Mouse (Mus musculus) bone marrow, adult 2 months (tissue): Measurements from ENCODE around the gene Arhgef40. TPM values are rescaled to one million over a fixed set of nuclear protein-coding genes. Genes with fewer than 3 reads are reported as not detected.

ENCODE experiments used
- H3K27ac ChIP-seq: fragments of 200-500 bp; 2 replicates; pipeline ENCODE4 v1.5.1; 2012; ENCODE audit warnings: low read depth, mild to moderate bottlenecking, control low read depth, inconsistent platforms, low read length; ENCODE audit not compliant: control insufficient read depth, poor library complexity, insufficient read depth
- H3K4me1 ChIP-seq: fragments of 200-500 bp; 2 replicates; pipeline ENCODE4 v1.6.1; 2011; ENCODE audit warnings: low read length; ENCODE audit not compliant: control insufficient read depth, insufficient read depth
- H3K4me3 ChIP-seq: fragments of 200-500 bp; replicated peaks from 2 replicates; pipeline ENCODE3; 2011; ENCODE audit warnings: mild to moderate bottlenecking, low read depth, low read length, control low read depth; ENCODE audit not compliant: control insufficient read depth
- CTCF ChIP-seq: fragments of 200-500 bp; IDR thresholded peaks from 2 replicates; pipeline ENCODE4 v1.5.1; 2011; ENCODE audit warnings: low read length, control low read depth; ENCODE audit not compliant: control insufficient read depth, insufficient read depth
- POLR2A ChIP-seq: fragments of 200-500 bp; IDR thresholded peaks from 2 replicates; pipeline ENCODE4 v1.6.1; 2011; ENCODE audit warnings: low read depth, mild to moderate bottlenecking, control low read depth, low read length, borderline replicate concordance; ENCODE audit not compliant: control insufficient read depth
- WGBS: fragments of 180-500 bp; shearing (Covaris S2); methylation state at CpG from one replicate; pipeline ENCODE4 v1.1.7; 2018; 5-methylcytosine and 5-hydroxymethylcytosine counted together
- polyA plus RNA-seq: library from polyadenylated mRNA; stranded (reverse); fragments of >200 nt; gene quantifications from 2 replicates; pipeline ENCODE4 v1.2.4, GENCODE M21; 2011; ENCODE audit warnings: low replicate concordance; ENCODE audit not compliant: missing spikeins, insufficient read depth, insufficient read length

Arhgef40 gene
- polyA plus RNA-seq, 1 experiment: 21.3 TPM

DNA sequence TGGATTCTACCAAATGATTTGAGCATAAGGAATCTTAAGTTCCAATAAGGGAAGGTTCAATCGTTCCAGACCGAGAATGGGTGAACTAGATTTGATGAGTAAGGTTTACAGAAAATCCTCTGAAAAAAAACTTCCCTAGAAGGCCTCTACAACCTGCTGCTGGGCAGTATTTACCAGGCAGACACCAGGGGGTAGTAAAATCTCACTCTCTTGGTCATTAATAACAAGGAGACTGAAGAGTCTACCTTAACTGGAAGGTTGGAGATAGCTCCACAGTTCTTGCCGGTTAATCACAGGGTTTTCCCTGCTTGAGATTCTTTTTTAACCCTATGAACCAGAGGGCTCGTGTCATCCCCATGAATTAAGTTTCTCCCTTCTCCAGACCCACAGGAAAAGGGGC is 1.3 kb upstream of the Arhgef40 start:
- H3K4me1 ChIP-seq: no peaks in the 10 kb centered on the region; the same call in 1 of the 2 replicates
- 69% methylated on average over 4 of the region's 4 CpGs for WGBS
- no peak overlapping the region for H3K27ac ChIP-seq
- no peak for TF ChIP-seq POLR2A
- TF ChIP-seq CTCF: no peak
- H3K4me3 ChIP-seq: no peak overlapping the region

- Histone ChIP-seq H3K4me1 (no peaks in the 10 kb centered on the region; the same call in 1 of the 2 replicates), H3K27ac (no peak overlapping the region), H3K4me3 (no peak overlapping the region)
- TF ChIP-seq POLR2A: no peak
- no peak for TF ChIP-seq CTCF
- WGBS: 5% methylated on average over 10 of the region's 10 CpGs
These were observed 668 bp upstream of the Arhgef40 start for GRCm38 (mm10) chr14:51983855-51984246.

DNA sequence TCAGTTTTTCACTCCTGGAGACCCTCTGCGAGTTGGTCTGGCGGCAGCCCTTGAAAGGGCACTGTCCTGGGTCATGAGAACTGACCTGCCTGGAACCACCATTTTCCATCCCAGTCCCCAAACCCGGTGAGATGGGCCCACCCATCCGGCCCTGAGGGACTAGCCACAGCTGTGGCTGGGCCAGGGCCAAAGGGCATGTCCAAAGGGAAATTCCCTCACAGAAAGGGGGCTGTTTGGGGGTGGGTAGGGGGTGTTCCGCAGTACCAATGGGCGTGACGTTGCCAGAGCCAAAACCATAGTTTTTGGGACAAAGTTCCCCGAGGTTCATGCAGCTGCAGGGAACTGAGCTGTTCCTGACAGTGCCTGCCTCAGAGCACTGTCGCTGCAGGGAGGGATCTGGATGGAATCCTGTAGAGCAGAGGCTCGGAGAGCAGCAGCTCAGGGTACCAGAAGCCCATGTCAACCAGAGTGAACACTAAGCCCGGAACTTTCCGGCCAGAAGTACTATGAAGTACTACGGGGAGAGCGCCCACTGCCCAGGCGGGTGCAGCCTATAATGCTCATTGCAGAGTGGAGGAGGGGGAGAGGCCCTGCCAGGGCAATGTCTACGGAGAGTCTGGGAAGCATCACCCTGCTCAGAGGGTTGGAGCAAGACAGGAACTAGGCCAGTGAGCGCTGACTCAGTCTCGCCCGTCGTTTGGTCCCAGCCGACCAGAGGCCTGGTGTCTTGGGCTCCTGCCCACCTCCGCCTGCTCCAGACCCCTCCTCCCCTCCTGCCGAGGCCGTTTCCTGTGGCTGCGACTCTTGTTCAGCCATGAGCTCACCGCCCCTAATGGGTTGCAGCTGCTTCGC is 1.0 kb downstream of the Arhgef40 start:
- Histone ChIP-seq H3K27ac (no peak overlapping the region), H3K4me3 (peak overlapping the region; percentile 54), H3K4me1 (no peaks in the 10 kb centered on the region; the same call in 1 of the 2 replicates)
- peak; percentile 13; the same call in 1 of the 2 replicates for TF ChIP-seq POLR2A
- TF ChIP-seq CTCF: no peak
- WGBS: 3% methylated on average over 27 of the region's 27 CpGs

DNA sequence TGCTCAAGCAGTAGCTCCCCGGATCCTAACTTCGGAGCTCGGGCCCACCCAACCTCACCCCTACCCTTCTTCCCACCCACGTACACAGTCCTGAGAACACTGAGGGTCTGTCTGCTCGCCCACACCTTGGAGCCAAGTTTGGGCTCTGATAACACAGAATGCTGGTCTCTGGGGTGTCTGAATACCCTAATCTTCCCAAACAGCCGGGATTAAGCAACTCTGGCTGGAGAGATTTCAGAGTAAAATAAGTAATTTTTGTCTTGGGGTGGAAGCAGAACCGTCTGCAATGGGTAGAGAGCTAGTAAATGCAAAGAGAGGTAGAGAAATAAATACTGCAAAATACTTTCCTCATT is 1.6 kb downstream of the Arhgef40 start:
- Histone ChIP-seq H3K4me1 (no peaks in the 10 kb centered on the region; the same call in 1 of the 2 replicates), H3K4me3 (peak overlapping the region; percentile 54), H3K27ac (no peak overlapping the region)
- 11% methylated on average over 7 of the region's 7 CpGs for WGBS
- no peak for TF ChIP-seq POLR2A
- no peak for TF ChIP-seq CTCF

DNA sequence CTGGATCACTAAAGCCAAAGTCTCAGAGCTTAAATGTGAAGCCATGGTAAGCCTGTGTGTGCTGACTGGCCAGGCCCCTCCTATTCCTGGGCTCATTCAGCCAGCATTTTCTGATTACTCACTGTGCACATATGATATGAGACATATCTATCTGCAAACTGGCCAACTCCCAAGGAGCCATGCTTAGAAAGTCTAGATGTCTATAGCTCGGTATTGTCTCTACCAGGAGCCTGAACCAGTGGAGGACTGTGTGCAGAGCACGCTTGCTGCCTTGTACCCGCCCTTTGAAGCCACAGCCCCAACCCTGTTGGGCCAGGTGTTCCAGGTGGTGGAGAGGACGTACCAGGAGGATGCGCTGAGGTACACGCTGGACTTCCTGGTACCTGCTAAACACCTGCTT is 2.7 kb downstream of the Arhgef40 start:
- Histone ChIP-seq H3K4me1 (no peaks in the 10 kb centered on the region; the same call in 1 of the 2 replicates), H3K4me3 (no peak overlapping the region), H3K27ac (no peak overlapping the region)
- TF ChIP-seq POLR2A (no peak), CTCF (no peak)
- 70% methylated on average over 6 of the region's 6 CpGs for whole genome bisulfite sequencing

- no peak for TF ChIP-seq CTCF
- no peak for TF ChIP-seq POLR2A
- H3K4me1 ChIP-seq: no peaks in the 10 kb centered on the region; the same call in 1 of the 2 replicates
- H3K27ac ChIP-seq: no peak overlapping the region
- WGBS: 88% methylated on average over 12 of the region's 12 CpGs
- H3K4me3 ChIP-seq: no peak overlapping the region
These were observed 4.2 kb downstream of the Arhgef40 start for GRCm38 (mm10) chr14:51988731-51989130.

DNA sequence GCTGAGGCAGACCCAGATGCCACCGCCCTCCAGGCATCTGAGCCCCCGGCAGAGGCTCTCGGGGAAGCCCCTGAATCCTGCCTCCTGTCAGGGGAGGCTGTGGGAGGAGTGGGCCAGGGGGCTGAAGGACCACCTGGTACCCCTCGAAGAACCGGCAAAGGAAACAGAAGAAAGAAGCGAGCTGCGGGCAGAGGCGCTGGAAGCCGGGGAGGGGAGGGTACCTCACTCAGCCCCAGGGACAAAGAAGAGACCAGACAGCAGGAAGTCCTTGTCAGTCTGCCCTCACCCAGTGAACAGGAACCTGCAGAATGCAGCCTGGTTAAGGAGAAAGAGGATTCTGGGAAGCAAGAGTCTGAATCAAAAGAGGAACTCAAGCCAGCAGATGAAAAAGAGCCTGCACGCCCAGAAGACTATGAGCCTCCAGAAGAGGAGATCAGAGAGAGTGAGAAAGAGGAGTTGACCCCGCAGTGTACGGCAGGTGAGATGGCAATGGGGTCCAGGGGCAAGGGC is 5.0 kb downstream of the Arhgef40 start:
- H3K4me1 ChIP-seq: no peaks in the 10 kb centered on the region; the same call in 1 of the 2 replicates
- WGBS: 37% methylated on average over 12 of the region's 12 CpGs
- no peak for TF ChIP-seq POLR2A
- TF ChIP-seq CTCF: no peak
- H3K27ac ChIP-seq: no peak overlapping the region
- no peak overlapping the region for H3K4me3 ChIP-seq

DNA sequence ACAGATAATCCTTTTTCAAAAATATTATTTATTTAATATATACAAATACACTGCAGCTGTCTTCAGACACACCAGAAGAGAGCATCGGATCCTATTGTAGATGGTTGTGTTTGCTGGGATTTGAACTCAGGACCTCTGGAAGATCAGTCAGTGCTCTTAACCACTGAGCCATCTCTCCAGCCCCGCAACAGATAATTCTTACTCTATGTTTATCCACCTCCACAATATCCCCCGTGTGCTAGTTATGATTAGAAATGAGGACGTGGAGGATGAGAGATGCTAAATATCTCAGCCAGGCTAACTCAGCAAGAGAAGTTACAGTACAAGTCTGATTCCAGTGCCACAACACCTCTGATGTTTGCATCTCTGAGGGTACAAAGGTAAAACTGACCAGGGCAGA is 9.9 kb downstream of the Arhgef40 start:
- Histone ChIP-seq H3K4me3 (no peak overlapping the region), H3K27ac (no peak overlapping the region), H3K4me1 (no peaks in the 10 kb centered on the region; the same call in 1 of the 2 replicates)
- TF ChIP-seq CTCF (no peak), POLR2A (no peak)
- WGBS: 82% methylated on average over 4 of the region's 4 CpGs
